Mouse (Mus musculus): Measurements from ENCODE around the gene Mff. TPM values are rescaled to one million over a fixed set of nuclear protein-coding genes. Genes with fewer than 3 reads are reported as not detected.

Gene Mff
- polyA plus RNA-seq, 1 experiment from 2014 or later, result 220 TPM

DNA sequence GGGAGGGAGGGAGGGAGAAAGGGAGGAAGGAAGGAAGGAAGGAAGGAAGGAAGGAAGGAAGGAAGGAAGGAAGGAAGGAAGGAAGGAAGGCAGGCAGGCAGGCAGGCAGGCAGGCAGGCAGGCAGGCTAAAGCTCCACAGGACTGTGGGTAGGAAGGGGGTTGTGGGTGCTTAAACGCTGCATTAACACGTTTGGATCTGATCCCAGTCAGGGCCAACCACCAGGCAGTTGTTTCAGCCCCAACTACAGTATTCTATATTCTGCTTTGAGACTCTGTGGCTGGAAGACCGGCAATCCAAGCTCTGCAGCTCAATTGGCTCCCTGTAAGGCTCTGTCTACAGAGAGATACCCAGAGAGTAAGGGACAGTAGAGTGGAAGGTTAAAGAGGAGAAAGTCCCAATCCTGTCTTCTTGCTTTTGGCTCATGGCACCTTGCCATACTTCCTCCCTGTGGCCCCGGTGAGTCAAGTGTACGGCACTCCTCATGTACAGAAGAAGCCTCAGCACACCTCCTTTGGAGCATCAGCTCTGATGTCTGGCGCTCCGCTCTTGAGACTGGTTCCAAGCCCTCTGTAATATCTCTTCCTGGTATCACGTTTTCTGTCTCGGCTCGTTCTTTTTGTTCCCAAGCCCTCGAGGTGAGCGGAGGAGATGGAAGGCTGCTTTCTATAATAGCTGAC, 76.6 kb downstream of the Mff start:
- Histone ChIP-seq H3K27ac (no peak overlapping the region), H3K4me1 (no peaks in the 10 kb centered on the region), H3K4me3 (no peak overlapping the region), H3K27me3 (ENCODE audit: poor library complexity, severe bottlenecking) (no peaks in the 10 kb centered on the region), H3K36me3 (replicated peaks) (no peaks in the 10 kb centered on the region), H3K9me3 (no peaks in the 10 kb centered on the region)
- WGBS, result 92% methylated on average over 12 of the region's 12 CpGs
- no peak for DNase-seq (ENCODE audit: extremely low spot score, low spot score)

Other genes starting within 250 kb of the Mff start
- gene Col4a4, start 138.0 kb upstream of the Mff start, polyA plus RNA-seq (2016; fragmentation: Nextera tagmentation; extraction: Ambion mirVana), result 0.05 and 0.06 TPM in 2 replicates
- 0.04 and 0.10 TPM in 2 replicates for gene Col4a3, start 138.0 kb upstream of the Mff start, polyA plus RNA-seq (2016; fragmentation: Nextera tagmentation; extraction: Ambion mirVana)
- not detected in 2 replicates for gene Tm4sf20, start 43.6 kb downstream of the Mff start, polyA plus RNA-seq (2016; fragmentation: Nextera tagmentation; extraction: Ambion mirVana)
- not detected in 2 replicates for gene Gm47791, start 46.4 kb downstream of the Mff start, polyA plus RNA-seq (2016; fragmentation: Nextera tagmentation; extraction: Ambion mirVana)
- gene Agfg1, start 114.6 kb downstream of the Mff start, polyA plus RNA-seq (2016; fragmentation: Nextera tagmentation; extraction: Ambion mirVana), result 30.2 and 32.9 TPM in 2 replicates
- gene A030005L19Rik, start 188.4 kb downstream of the Mff start, polyA plus RNA-seq (2016; fragmentation: Nextera tagmentation; extraction: Ambion mirVana), result not detected in 2 replicates
- not detected in 2 replicates for gene A030014E15Rik, start 200.0 kb downstream of the Mff start, polyA plus RNA-seq (2016; fragmentation: Nextera tagmentation; extraction: Ambion mirVana)
- gene Gm6217, start 206.5 kb downstream of the Mff start, polyA plus RNA-seq (2016; fragmentation: Nextera tagmentation; extraction: Ambion mirVana), result not detected in 2 replicates
- not detected in 2 replicates for gene A030003K21Rik, start 218.5 kb downstream of the Mff start, polyA plus RNA-seq (2016; fragmentation: Nextera tagmentation; extraction: Ambion mirVana)
- gene Gm7544, start 231.1 kb downstream of the Mff start, polyA plus RNA-seq (2016; fragmentation: Nextera tagmentation; extraction: Ambion mirVana), result not detected in 2 replicates
- gene Gm47955, start 235.4 kb downstream of the Mff start, polyA plus RNA-seq (2016; fragmentation: Nextera tagmentation; extraction: Ambion mirVana), result not detected in 2 replicates